Mouse (Mus musculus) CD8-positive naive resting alpha-beta T cell, adult 57 days (primary cell): Measurements from ENCODE around the gene Prss23. TPM values are rescaled to one million over a fixed set of nuclear protein-coding genes. Genes with fewer than 3 reads are reported as not detected.

Experiments used
- total RNA-seq: library from RNA; stranded (reverse); gene quantifications from one replicate; pipeline ENCODE4 v1.2.4, GENCODE M21; 2023

The Prss23 gene
- total RNA-seq: not detected

GRCm38 (mm10) chr7:89526731-89527429 is at the start of gene Prss23:
Prss23 (minus strand) TSS chr7:89527187.

Other genes starting within 250 kb of the Prss23 start
- 39.4 TPM for gene Tmem135, start 123.0 kb downstream of the Prss23 start, total RNA-seq
- gene Fzd4, start 122.8 kb downstream of the Prss23 start, total RNA-seq: 0.06 TPM
- gene Me3, start 105.2 kb upstream of the Prss23 start, total RNA-seq: not detected